ENCODE assay signal across 24 mouse cellular contexts in the genomic region with DNA sequence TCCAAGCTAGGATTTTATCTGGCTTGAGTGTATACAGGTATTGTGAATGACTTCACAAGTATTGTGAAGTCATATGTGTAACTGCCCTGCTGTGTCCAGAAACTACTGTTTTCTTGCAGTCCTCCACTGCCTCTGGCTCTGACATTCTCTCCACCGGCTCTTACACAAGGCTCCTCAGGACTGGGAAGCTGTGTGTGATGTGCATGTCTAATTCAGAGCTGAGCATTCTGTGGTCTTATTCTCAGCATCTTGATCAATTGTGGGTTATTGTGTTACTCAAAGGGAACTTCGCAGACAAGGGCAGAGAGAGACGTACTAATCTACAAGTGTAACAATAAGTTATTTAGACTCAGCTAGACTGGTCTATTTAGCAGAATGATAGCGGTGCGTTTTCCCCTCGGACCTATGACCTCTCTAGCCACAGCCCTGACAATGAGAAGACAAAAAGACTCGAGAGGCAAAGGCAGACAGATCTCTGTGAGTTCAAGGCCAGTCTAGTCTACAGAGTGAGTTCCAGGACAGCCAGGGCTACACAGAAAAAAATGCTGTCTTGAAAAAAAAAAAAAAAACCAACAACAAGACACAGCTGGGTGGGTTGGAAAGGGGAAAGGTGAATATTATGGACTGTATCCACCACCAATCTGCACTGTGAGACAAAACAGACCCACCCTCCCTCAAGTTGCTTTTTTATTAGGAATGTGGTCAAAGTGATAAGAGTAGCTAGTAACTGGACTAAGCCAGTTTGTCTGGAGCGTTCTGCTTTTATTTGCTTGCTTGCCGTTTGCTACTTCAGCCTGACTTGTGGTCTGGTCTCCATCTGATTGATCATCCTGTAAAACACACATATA. TPM values are rescaled to one million over a fixed set of nuclear protein-coding genes. Genes with fewer than 3 reads are reported as not detected.
DNase-seq lines count a peak whose midpoint lies in the region; ATAC-seq and TF ChIP-seq lines count a peak whose summit lies in the region.
"Had no signal": no experiment of that assay in that cellular context is flagged by ENCODE, and none has a peak within 500 bp of the region (broad histone marks: within the 10 kb centered on the region; RNA-seq: fewer than 3 reads in every experiment).

No protein-coding gene starts in this region.

- no peak overlapping the region for H3K27ac ChIP-seq in forebrain, embryonic 11.5 days (ENCODE audit: low read depth, low read length)
- H3K27ac ChIP-seq in forebrain, embryonic 12.5 days: no peak overlapping the region
- no peak overlapping the region for H3K27ac ChIP-seq in midbrain, embryonic 11.5 days (ENCODE audit: low read depth, low read length)
- no peak overlapping the region for H3K27ac ChIP-seq in midbrain, postnatal 0 days (ENCODE audit: low read depth, low read length)
- H3K27ac ChIP-seq: embryonic facial prominence, embryonic 15.5 days; heart, adult 2 months; heart, embryonic 15.5 days had no signal

- peaks cover 3% of the 10 kb centered on the region for H3K4me1 ChIP-seq in forebrain, embryonic 11.5 days (replicated peaks; ENCODE audit: control insufficient read depth, insufficient read depth, low read length)
- peaks cover 16% of the 10 kb centered on the region for H3K4me1 ChIP-seq in forebrain, embryonic 12.5 days
- H3K4me1 ChIP-seq in midbrain, embryonic 11.5 days (ENCODE audit: control insufficient read depth, insufficient read depth, low read length): peaks cover 12% of the 10 kb centered on the region
- H3K4me1 ChIP-seq in midbrain, postnatal 0 days (ENCODE audit: insufficient read depth, low read length): no peaks in the 10 kb centered on the region
- H3K4me1 ChIP-seq: embryonic facial prominence, embryonic 15.5 days had no signal

- H3K36me3 ChIP-seq in forebrain, embryonic 11.5 days (ENCODE audit: control insufficient read depth, insufficient read depth, low read length): no peaks in the 10 kb centered on the region
- H3K36me3 ChIP-seq in forebrain, embryonic 12.5 days (replicated peaks): no peaks in the 10 kb centered on the region
- H3K36me3 ChIP-seq in midbrain, embryonic 11.5 days (ENCODE audit: control insufficient read depth, insufficient read depth, low read length): no peaks in the 10 kb centered on the region
- H3K36me3 ChIP-seq in midbrain, postnatal 0 days (ENCODE audit: insufficient read depth, low read length): no peaks in the 10 kb centered on the region
- H3K36me3 ChIP-seq: embryonic facial prominence, embryonic 15.5 days; heart, embryonic 15.5 days had no signal

- TF ChIP-seq CTCF in midbrain, postnatal 0 days (IDR thresholded peaks at IDR 0.05): no peak

- no peaks in the 10 kb centered on the region for H3K27me3 ChIP-seq in forebrain, embryonic 11.5 days (ENCODE audit: control insufficient read depth, insufficient read depth, low read length)
- no peaks in the 10 kb centered on the region for H3K27me3 ChIP-seq in forebrain, embryonic 12.5 days
- no peaks in the 10 kb centered on the region for H3K27me3 ChIP-seq in midbrain, embryonic 11.5 days (ENCODE audit: control insufficient read depth, insufficient read depth, low read length)
- H3K27me3 ChIP-seq in midbrain, postnatal 0 days (ENCODE audit: insufficient read depth, low read length): no peaks in the 10 kb centered on the region
- H3K27me3 ChIP-seq: embryonic facial prominence, embryonic 15.5 days; heart, embryonic 15.5 days had no signal

- WGBS in forebrain, embryonic 11.5 days: 47% methylated on average over 9 of the region's 9 CpGs
- 35% methylated on average over 9 of the region's 9 CpGs for WGBS in forebrain, embryonic 12.5 days
- 38% methylated on average over 9 of the region's 9 CpGs for WGBS in midbrain, embryonic 11.5 days
- WGBS in midbrain, postnatal 0 days: 32% methylated on average over 9 of the region's 9 CpGs

- no peak overlapping the region for H3K4me3 ChIP-seq in forebrain, embryonic 11.5 days (ENCODE audit: low read depth, low read length)
- H3K4me3 ChIP-seq in forebrain, embryonic 12.5 days (replicated peaks): no peak overlapping the region
- H3K4me3 ChIP-seq in midbrain, embryonic 11.5 days (ENCODE audit: low read depth, low read length): no peak overlapping the region
- no peak overlapping the region for H3K4me3 ChIP-seq in midbrain, postnatal 0 days (ENCODE audit: low read depth, low read length)
- H3K4me3 ChIP-seq: embryonic facial prominence, embryonic 15.5 days; heart, adult 2 months; heart, embryonic 15.5 days had no signal

- no peak for DNase-seq in forebrain, embryonic 11.5 days (ENCODE audit: low spot score)
- peak; percentile 87 for DNase-seq in midbrain, embryonic 11.5 days (ENCODE audit: low spot score, missing footprints)
- no peak for DNase-seq in midbrain, postnatal 0 days (ENCODE audit: low spot score)
- no peak for DNase-seq in gastrocnemius, adult 8-10 months (ENCODE audit: low spot score in 2 of 2)
- DNase-seq in heart, adult 18-20 months: no peak
- DNase-seq: adrenal gland, adult 2 months; cerebellum, adult 9-10 months; gastrocnemius, postnatal 10 days; heart, adult 2 months; heart, postnatal 4 days; kidney, adult 9 months; kidney, postnatal 25 days; lung, adult 2 months; midbrain, embryonic 14.5 days; thymus, postnatal 25 days had no signal

- no peak overlapping the region for H3K9ac ChIP-seq in forebrain, embryonic 11.5 days (ENCODE audit: low read length)
- H3K9ac ChIP-seq in forebrain, embryonic 12.5 days: no peak overlapping the region
- no peak overlapping the region for H3K9ac ChIP-seq in midbrain, embryonic 11.5 days (ENCODE audit: low read length)
- H3K9ac ChIP-seq in midbrain, postnatal 0 days (replicated peaks; ENCODE audit: low read length, poor library complexity, severe bottlenecking): no peak overlapping the region
- H3K9ac ChIP-seq: embryonic facial prominence, embryonic 15.5 days; heart, embryonic 15.5 days had no signal

- no peak overlapping the region for H3K4me2 ChIP-seq in forebrain, embryonic 11.5 days (ENCODE audit: low read depth, low read length, severe bottlenecking)
- H3K4me2 ChIP-seq in forebrain, embryonic 12.5 days: no peak overlapping the region
- no peak overlapping the region for H3K4me2 ChIP-seq in midbrain, embryonic 11.5 days
- no peak overlapping the region for H3K4me2 ChIP-seq in midbrain, postnatal 0 days (ENCODE audit: low read depth, low read length, poor library complexity, severe bottlenecking)
- H3K4me2 ChIP-seq: embryonic facial prominence, embryonic 15.5 days; heart, embryonic 15.5 days had no signal

- no peaks in the 10 kb centered on the region for H3K9me3 ChIP-seq in forebrain, embryonic 11.5 days (ENCODE audit: control insufficient read depth, low read length)
- no peaks in the 10 kb centered on the region for H3K9me3 ChIP-seq in forebrain, embryonic 12.5 days
- H3K9me3 ChIP-seq in midbrain, embryonic 11.5 days (ENCODE audit: control insufficient read depth, low read length): no peaks in the 10 kb centered on the region
- H3K9me3 ChIP-seq in midbrain, postnatal 0 days (ENCODE audit: low read length): no peaks in the 10 kb centered on the region
- H3K9me3 ChIP-seq: embryonic facial prominence, embryonic 15.5 days; heart, embryonic 15.5 days had no signal

- ATAC-seq in forebrain, embryonic 11.5 days (replicated peaks; ENCODE audit: low FRiP score): peak; percentile 36
- no peak for ATAC-seq in forebrain, embryonic 12.5 days (ENCODE audit: low FRiP score)
- peak; percentile 70 for ATAC-seq in midbrain, embryonic 11.5 days (ENCODE audit: low FRiP score)
- no peak for ATAC-seq in midbrain, postnatal 0 days (ENCODE audit: low FRiP score)
- peak; percentile 50 for ATAC-seq in common myeloid progenitor, adult 5-6 weeks (replicated peaks; ENCODE audit: low read depth, poor library complexity, severe bottlenecking)

RNA-seq across cellular contexts. Expression of a gene that starts 30.4 kb away (rescaled TPM):
- polyA plus RNA-seq in forebrain, embryonic 11.5 days (2014; fragmentation: Nextera tagmentation; extraction: Ambion mirVana): 14.9 and 15.4 TPM in 2 replicates
- polyA plus RNA-seq in forebrain, embryonic 12.5 days (2016; fragmentation: Nextera tagmentation; extraction: Ambion mirVana): 12.5 and 13.8 TPM in 2 replicates
- 4.5 and 6.6 TPM in 2 replicates for polyA plus RNA-seq in midbrain, embryonic 11.5 days (2014; fragmentation: Nextera tagmentation; extraction: Ambion mirVana)
- 0.99 and 1.0 TPM in 2 replicates for total RNA-seq in midbrain, postnatal 0 days (2014; rRNA removed)
- 0.70 and 0.80 TPM in 2 replicates for polyA plus RNA-seq in midbrain, postnatal 0 days (2015; fragmentation: Nextera tagmentation; extraction: Ambion mirVana)
- 11.4 and 13.9 TPM in 2 replicates for total RNA-seq in common myeloid progenitor, adult 5-6 weeks (2017)
- total RNA-seq in gastrocnemius, adult 8-10 months (2022): 1 to 10 TPM in 1 of 4 experiments, under 1 TPM in 3; 0.36 to 1.1 (median 0.61) TPM
- under 1 TPM; 0.69 to 0.95 TPM for total RNA-seq in heart, adult 18-20 months (2021)

RNA-seq across cellular contexts. Expression of a gene that starts 57.0 kb away (rescaled TPM):
- not detected in 2 replicates for polyA plus RNA-seq in forebrain, embryonic 11.5 days (2014; fragmentation: Nextera tagmentation; extraction: Ambion mirVana)
- not detected in 2 replicates for polyA plus RNA-seq in forebrain, embryonic 12.5 days (2016; fragmentation: Nextera tagmentation; extraction: Ambion mirVana)
- polyA plus RNA-seq in midbrain, embryonic 11.5 days (2014; fragmentation: Nextera tagmentation; extraction: Ambion mirVana): not detected in 2 replicates
- 0.38 TPM in 1 of 2 replicates, not detected in the other for total RNA-seq in midbrain, postnatal 0 days (2014; rRNA removed)
- polyA plus RNA-seq in midbrain, postnatal 0 days (2015; fragmentation: Nextera tagmentation; extraction: Ambion mirVana): not detected in 2 replicates
- not detected in 2 replicates for total RNA-seq in common myeloid progenitor, adult 5-6 weeks (2017)
- total RNA-seq in gastrocnemius, adult 8-10 months (2022): not detected
- not detected for total RNA-seq in heart, adult 18-20 months (2021)
- total RNA-seq: adrenal gland, adult 2 months; gastrocnemius, postnatal 10 days; heart, adult 2 months; heart, postnatal 4 days; layer of hippocampus, adult 8-10 months; left cerebral cortex, postnatal 25 days had no signal
- polyA plus RNA-seq: adrenal gland, adult 2 months; cortical plate, adult 2 months; frontal cortex, adult 2 months; heart, adult 2 months; limb, embryonic 14.5 days; lung, adult 2 months; midbrain, embryonic 14.5 days had no signal

Comparison
In these comparisons a context has a peak if more than half of its experiments do, and no peak if none do; other contexts are left out.
1. ATAC-seq: peak in forebrain, embryonic 11.5 days (single experiment), midbrain, embryonic 11.5 days (single experiment) and common myeloid progenitor, adult 5-6 weeks (single experiment); none in forebrain, embryonic 12.5 days (single experiment) and midbrain, postnatal 0 days (single experiment).